Mouse (Mus musculus): ENCODE measurements around the gene H2-T22. TPM values are rescaled to one million over a fixed set of nuclear protein-coding genes. Genes with fewer than 3 reads are reported as not detected.
"Not testable (repeated sequence)": the region's sequence is repeated elsewhere in the genome, so short reads cannot be mapped to it uniquely, and the experiment has no call there.

The H2-T22 gene
- total and polyA plus RNA-seq, 2 experiments from 2014 or later = 8.2 to 17.4 TPM

GRCm38 (mm10) chr17:36060829-36061228, 18.3 kb upstream of the H2-T22 start:
- 0 out of 2 replicates have a peak, but pooled peaks have one; percentile 39 for ATAC-seq (ENCODE audit: insufficient read depth, low read depth)
- H3K9me3 ChIP-seq (replicated peaks; ENCODE audit: control insufficient read depth, low read length) = no peaks in the 10 kb centered on the region
- H3K36me3 ChIP-seq (replicated peaks; ENCODE audit: control insufficient read depth, insufficient read depth, low read length) = no peaks in the 10 kb centered on the region
- H3K4me1 ChIP-seq (ENCODE audit: control insufficient read depth, insufficient read depth) = no peaks in the 10 kb centered on the region
- H3K27ac ChIP-seq (ENCODE audit: low read depth) = no peak overlapping the region
- H3K4me3 ChIP-seq (ENCODE audit: low read depth, low read length) = no peak overlapping the region
- peak; percentile 35 for DNase-seq (ENCODE audit: low spot score)
- H3K27me3 ChIP-seq (ENCODE audit: control insufficient read depth, insufficient read depth, low read length) = no peaks in the 10 kb centered on the region
- peak; percentile 58 for TF ChIP-seq CTCF (IDR thresholded peaks at IDR 0.05; ENCODE audit: low read depth)
- TF ChIP-seq EP300 (IDR thresholded peaks at IDR 0.05; ENCODE audit: low read depth) = no peak
- no peak overlapping the region for H3K4me2 ChIP-seq (ENCODE audit: low read depth, low read length)
- no peak overlapping the region for H3K9ac ChIP-seq (replicated peaks; ENCODE audit: low read depth, low read length)
- 30% methylated on average over 2 of the region's 2 CpGs for WGBS

- H3K4me3 ChIP-seq (ENCODE audit: low read depth, low read length); H3K4me1 ChIP-seq (ENCODE audit: control insufficient read depth, insufficient read depth); DNase-seq (ENCODE audit: low spot score); H3K9ac ChIP-seq (replicated peaks; ENCODE audit: low read depth, low read length); H3K9me3 ChIP-seq (replicated peaks; ENCODE audit: control insufficient read depth, low read length); H3K36me3 ChIP-seq (replicated peaks; ENCODE audit: control insufficient read depth, insufficient read depth, low read length); H3K4me2 ChIP-seq (ENCODE audit: low read depth, low read length); H3K27ac ChIP-seq (ENCODE audit: low read depth); ATAC-seq (ENCODE audit: insufficient read depth, low read depth); H3K27me3 ChIP-seq (ENCODE audit: control insufficient read depth, insufficient read depth, low read length): not testable (repeated sequence)
- WGBS = 44% methylated on average over 1 of the region's 1 CpGs
Observed at GRCm38 (mm10) chr17:36058362-36058761, 15.8 kb upstream of the H2-T22 start, which contains the start of gene Gm11127. Gm11127 (minus strand) TSS chr17:36058371.

GRCm38 (mm10) chr17:36057927-36058326, 15.4 kb upstream of the H2-T22 start:
- H3K27me3 ChIP-seq (ENCODE audit: control insufficient read depth, insufficient read depth, low read length); H3K27ac ChIP-seq (ENCODE audit: low read depth); H3K4me2 ChIP-seq (ENCODE audit: low read depth, low read length); H3K9me3 ChIP-seq (replicated peaks; ENCODE audit: control insufficient read depth, low read length); DNase-seq (ENCODE audit: low spot score); H3K4me3 ChIP-seq (ENCODE audit: low read depth, low read length); ATAC-seq (ENCODE audit: insufficient read depth, low read depth); H3K4me1 ChIP-seq (ENCODE audit: control insufficient read depth, insufficient read depth); H3K36me3 ChIP-seq (replicated peaks; ENCODE audit: control insufficient read depth, insufficient read depth, low read length); H3K9ac ChIP-seq (replicated peaks; ENCODE audit: low read depth, low read length): not testable (repeated sequence)
- WGBS = 82% methylated on average over 23 of the region's 25 CpGs

- Histone ChIP-seq H3K4me2 (ENCODE audit: low read depth, low read length) (peak overlapping the region; percentile 69), H3K4me3 (ENCODE audit: low read depth, low read length) (peak overlapping the region; percentile 51), H3K36me3 (replicated peaks; ENCODE audit: control insufficient read depth, insufficient read depth, low read length) (no peaks in the 10 kb centered on the region), H3K9ac (replicated peaks; ENCODE audit: low read depth, low read length) (no peak overlapping the region), H3K27me3 (ENCODE audit: control insufficient read depth, insufficient read depth, low read length) (no peaks in the 10 kb centered on the region), H3K27ac (ENCODE audit: low read depth) (peak overlapping the region; percentile 59), H3K9me3 (replicated peaks; ENCODE audit: control insufficient read depth, low read length) (no peaks in the 10 kb centered on the region), H3K4me1 (ENCODE audit: control insufficient read depth, insufficient read depth) (0 out of 2 replicates have a peak, but pooled peaks cover 6% of the 10 kb centered on the region)
- ATAC-seq (ENCODE audit: insufficient read depth, low read depth) (no peak), DNase-seq (ENCODE audit: low spot score) (no peak)
- 79% methylated on average over 3 of the region's 3 CpGs for WGBS
- TF ChIP-seq EP300 (IDR thresholded peaks at IDR 0.05; ENCODE audit: low read depth) = no peak
- no peak for TF ChIP-seq CTCF (IDR thresholded peaks at IDR 0.05; ENCODE audit: low read depth)
Observed at GRCm38 (mm10) chr17:36043286-36043685, 739 bp upstream of the H2-T22 start.

- DNase-seq (ENCODE audit: low spot score); H3K36me3 ChIP-seq (replicated peaks; ENCODE audit: control insufficient read depth, insufficient read depth, low read length); H3K4me1 ChIP-seq (ENCODE audit: control insufficient read depth, insufficient read depth); H3K9me3 ChIP-seq (replicated peaks; ENCODE audit: control insufficient read depth, low read length); H3K27me3 ChIP-seq (ENCODE audit: control insufficient read depth, insufficient read depth, low read length); H3K27ac ChIP-seq (ENCODE audit: low read depth): not testable (repeated sequence)
- Histone ChIP-seq H3K9ac (replicated peaks; ENCODE audit: low read depth, low read length) (0 out of 2 replicates have a peak overlapping the region, but pooled peaks have one; percentile 26), H3K4me2 (ENCODE audit: low read depth, low read length) (peak overlapping the region; percentile 69), H3K4me3 (ENCODE audit: low read depth, low read length) (peak overlapping the region; percentile 51)
- ATAC-seq (ENCODE audit: insufficient read depth, low read depth) = peak; percentile 78
- 2% methylated on average over 18 of the region's 19 CpGs for WGBS
Observed at GRCm38 (mm10) chr17:36042055-36042454, 492 bp downstream of the H2-T22 start.

GRCm38 (mm10) chr17:36040604-36041003, 1.9 kb downstream of the H2-T22 start:
- not testable (repeated sequence) for H3K9me3 ChIP-seq (replicated peaks; ENCODE audit: control insufficient read depth, low read length); H3K27me3 ChIP-seq (ENCODE audit: control insufficient read depth, insufficient read depth, low read length); H3K9ac ChIP-seq (replicated peaks; ENCODE audit: low read depth, low read length); DNase-seq (ENCODE audit: low spot score); H3K36me3 ChIP-seq (replicated peaks; ENCODE audit: control insufficient read depth, insufficient read depth, low read length); H3K4me2 ChIP-seq (ENCODE audit: low read depth, low read length); H3K4me1 ChIP-seq (ENCODE audit: control insufficient read depth, insufficient read depth); H3K27ac ChIP-seq (ENCODE audit: low read depth); H3K4me3 ChIP-seq (ENCODE audit: low read depth, low read length); ATAC-seq (ENCODE audit: insufficient read depth, low read depth)
- WGBS = 78% methylated on average over 2 of the region's 2 CpGs

- not testable (repeated sequence) for H3K9ac ChIP-seq (replicated peaks; ENCODE audit: low read depth, low read length); DNase-seq (ENCODE audit: low spot score); ATAC-seq (ENCODE audit: insufficient read depth, low read depth); H3K4me1 ChIP-seq (ENCODE audit: control insufficient read depth, insufficient read depth); H3K36me3 ChIP-seq (replicated peaks; ENCODE audit: control insufficient read depth, insufficient read depth, low read length); H3K27ac ChIP-seq (ENCODE audit: low read depth); H3K9me3 ChIP-seq (replicated peaks; ENCODE audit: control insufficient read depth, low read length); H3K27me3 ChIP-seq (ENCODE audit: control insufficient read depth, insufficient read depth, low read length); H3K4me3 ChIP-seq (ENCODE audit: low read depth, low read length); H3K4me2 ChIP-seq (ENCODE audit: low read depth, low read length)
- 81% methylated on average over 13 of the region's 13 CpGs for WGBS
Observed at GRCm38 (mm10) chr17:36036126-36036525, 6.4 kb downstream of the H2-T22 start.
